Mouse (Mus musculus) cerebral cortex, adult 2 months (tissue): ENCODE results near the gene Lrrc8b.

Experiments
- WGBS: fragments of 180-500 bp; shearing (Covaris S2); methylation state at CpG from one replicate; pipeline ENCODE4 v1.1.7; 2018; 5-methylcytosine and 5-hydroxymethylcytosine counted together

Lrrc8b gene

GRCm38 (mm10) chr5:105418851-105419250 lies 3.3 kb downstream of the Lrrc8b start:
- 79% methylated on average over 5 of the region's 5 CpGs for WGBS

DNA sequence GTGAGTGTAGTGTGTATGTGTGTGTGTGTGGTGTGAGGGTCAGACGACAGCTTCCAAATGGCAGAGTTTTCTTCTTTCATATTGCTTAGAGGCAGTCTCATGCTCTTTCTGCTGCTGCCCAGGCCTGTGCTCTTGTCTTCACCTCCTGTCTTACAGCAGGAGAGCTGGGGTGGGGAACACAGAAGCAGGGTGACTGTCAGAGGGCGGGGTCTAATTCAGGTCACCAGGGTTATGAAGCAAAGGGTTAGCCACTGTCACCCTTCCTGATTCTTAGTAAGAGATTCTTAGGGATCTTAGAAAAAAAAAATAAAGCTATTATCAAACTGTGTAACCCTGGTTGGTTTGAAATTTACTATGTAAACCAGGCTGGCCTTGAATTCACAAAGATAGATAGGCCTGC lies 10.0 kb downstream of the Lrrc8b start:
- WGBS: 89% methylated on average over 2 of the region's 2 CpGs

DNA sequence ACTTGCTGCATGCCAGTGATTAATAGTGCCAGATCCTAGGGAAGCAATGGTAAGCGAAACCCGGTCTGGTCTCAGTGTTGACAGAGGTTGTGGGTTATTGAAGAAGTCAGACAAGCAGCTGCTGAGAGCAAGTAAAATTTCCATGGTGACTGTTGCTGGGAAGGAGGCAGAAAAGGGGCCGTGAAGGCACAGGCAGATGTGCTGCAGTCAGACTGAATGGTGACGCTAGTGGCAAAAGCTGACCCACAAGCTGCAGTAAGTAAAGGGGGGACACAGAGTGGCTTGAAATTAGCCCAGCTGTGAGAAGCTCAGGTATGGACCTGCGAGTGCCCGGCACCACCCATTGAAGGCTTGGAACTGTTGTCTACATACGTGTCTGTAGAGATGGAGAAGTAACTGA lies 11.8 kb downstream of the Lrrc8b start:
- WGBS: 66% methylated on average over 7 of the region's 7 CpGs

- WGBS: 25% methylated on average over 12 of the region's 12 CpGs
These were observed 12.8 kb downstream of the Lrrc8b start for GRCm38 (mm10) chr5:105428265-105428974.

DNA sequence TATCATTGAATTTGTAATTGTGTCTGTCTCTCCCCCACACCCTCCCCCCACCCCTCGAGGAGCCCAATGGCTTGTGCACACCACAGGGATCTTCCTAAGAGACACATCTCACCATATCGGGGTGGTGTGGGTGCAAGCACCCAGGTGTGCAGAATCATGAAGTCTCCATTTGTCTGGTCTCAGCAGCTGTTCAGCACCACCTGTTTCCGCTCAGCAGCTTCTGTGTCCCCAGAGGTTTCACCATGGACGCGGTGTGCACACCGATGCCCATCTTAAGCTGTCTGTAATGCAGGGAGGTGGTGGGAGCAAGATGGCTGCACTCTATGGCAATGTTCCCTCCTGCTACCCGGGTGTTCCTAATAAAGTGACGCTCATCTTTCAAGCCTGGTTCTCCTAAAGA lies 14.6 kb downstream of the Lrrc8b start:
- WGBS: 85% methylated on average over 8 of the region's 8 CpGs

GRCm38 (mm10) chr5:105439608-105440007 lies 24.0 kb downstream of the Lrrc8b start:
- 61% methylated on average over 5 of the region's 5 CpGs for WGBS

DNA sequence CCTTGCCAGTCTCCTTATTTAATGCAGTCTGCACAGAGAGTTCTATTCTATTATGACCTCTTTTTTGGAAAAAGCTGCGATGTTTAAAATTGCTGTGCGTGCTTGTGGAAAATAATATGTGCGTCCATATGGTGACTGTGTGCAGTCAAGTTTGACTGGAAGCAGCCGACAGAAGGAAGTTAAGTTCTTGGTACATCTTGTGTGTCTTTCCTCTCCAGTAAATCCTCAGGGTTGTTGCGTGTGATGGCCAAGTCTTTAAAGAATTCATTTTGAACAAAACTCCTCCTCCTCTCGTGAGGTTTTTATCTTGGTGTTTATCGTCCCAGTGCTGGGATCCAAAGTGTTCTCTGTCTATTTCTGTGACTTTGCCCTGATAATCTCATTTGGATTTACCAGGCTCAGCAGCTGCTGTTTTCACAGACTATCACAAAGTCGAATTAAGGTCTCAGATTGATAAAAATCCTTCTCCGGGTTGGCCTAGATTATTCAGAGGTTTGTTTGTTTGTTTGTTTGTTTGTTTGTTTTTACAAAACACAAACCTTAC lies 25.5 kb downstream of the Lrrc8b start:
- 37% methylated on average over 9 of the region's 9 CpGs for WGBS

DNA sequence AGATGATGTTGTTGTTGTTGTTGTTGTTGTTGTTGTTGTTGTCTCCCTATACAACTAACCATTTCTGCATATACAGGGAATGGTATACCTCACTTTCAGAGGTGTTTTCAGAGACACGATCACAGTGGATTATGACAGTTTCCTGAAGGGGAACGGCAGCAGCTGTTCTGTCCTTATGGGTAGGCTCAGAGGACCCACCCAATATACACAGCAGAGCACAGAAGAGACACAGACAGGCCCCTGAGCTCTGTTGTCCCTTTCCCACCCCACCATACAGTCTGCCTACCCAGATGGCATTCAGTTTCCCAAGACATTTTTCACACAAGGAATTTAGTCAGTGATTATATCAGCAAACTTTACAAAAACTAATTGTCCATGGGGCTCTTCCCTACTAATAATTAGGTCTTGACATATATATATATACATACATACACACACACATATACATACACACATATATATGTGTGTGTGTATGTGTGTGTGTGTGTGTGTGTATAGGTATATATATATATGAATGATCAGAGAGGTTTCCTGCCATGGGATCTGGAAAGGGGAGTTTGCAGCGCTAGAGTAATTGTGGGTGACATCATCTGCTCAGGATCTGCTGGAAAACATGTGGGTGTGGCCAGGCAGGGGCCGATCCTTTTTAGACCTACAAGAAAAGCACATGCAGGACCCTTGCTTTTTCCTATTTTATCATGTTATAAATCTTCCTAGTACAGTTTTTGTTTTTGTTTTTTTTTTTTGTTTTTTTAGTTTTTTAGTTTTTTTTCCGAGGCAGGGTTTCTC lies 26.8 kb downstream of the Lrrc8b start:
- 36% methylated on average over 5 of the region's 5 CpGs for WGBS

DNA sequence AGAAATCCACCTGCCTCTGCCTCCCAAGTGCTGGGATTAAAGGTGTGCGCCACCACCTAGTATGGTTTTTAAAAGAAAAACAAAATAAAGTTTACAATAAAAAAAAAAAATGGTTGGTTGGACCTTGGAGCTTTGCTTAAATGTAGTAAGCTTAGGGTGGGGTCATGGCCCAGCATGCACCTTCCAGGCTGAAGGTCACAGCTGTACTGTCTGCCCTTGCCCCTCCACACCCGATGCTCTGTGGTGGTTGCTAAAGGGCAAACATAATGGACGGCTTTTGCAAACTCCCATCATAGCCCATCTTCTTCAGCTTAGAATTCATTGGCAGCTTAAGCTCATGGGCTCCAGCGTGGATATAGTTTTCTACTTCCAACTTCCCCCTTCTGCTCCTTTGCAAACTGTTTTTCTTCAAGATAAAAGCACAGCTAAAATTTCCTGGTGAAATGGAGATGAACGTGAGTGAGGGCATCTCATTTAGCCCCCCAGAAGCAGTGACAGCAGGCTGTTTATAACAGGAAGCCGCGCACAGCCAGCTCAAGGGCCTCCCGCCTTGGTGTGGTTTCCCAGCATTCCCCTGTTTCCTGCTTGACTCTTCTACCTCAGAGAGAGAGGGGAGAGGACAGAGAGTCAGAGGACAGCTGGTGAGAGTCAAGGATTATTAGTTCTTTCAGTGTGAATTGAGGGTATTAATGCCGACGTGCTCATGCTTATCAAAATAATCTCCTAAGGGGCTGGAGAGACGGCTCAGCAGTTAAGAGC lies 27.7 kb downstream of the Lrrc8b start:
- 52% methylated on average over 11 of the region's 11 CpGs for WGBS

DNA sequence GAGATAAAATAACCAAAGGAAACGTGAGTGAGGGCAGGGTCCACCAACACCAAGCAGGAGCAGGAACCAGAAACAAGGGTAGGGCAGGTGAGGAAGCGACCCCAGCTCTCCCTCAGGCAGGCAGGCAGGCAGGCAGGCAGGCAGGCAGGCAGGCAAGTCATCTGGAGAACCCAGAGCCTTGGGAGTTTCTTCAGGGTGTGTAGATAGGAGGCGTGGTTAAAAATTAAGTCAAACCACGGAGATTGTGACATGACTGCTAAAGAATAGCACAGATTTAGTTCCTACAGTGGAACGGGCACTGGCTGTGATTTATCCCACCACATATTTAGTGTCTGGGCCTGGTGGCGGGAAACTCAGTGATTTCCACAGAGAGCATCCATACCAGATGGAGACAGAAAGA lies 30.1 kb downstream of the Lrrc8b start:
- 57% methylated on average over 6 of the region's 6 CpGs for WGBS

DNA sequence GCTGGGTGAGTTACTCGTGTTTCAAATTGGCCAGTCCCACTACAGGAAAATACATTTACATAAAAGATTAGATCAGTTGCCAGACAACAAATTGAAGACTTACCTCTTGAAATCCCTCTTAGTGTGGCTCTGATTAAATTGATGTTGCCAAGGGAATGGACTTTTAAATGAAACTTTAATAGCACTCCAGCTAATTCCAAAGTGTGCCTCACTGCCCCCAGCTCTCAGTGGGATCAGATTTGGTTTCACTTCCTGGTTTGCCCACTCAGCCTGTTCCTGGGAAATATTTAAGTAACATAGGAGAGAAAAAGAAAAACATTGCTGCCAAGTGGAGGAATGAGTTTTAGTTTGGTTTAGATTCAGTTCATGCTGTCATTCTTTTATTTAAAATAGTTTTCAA lies 38.5 kb downstream of the Lrrc8b start:
- 13% methylated on average over 1 of the region's 1 CpGs for WGBS

DNA sequence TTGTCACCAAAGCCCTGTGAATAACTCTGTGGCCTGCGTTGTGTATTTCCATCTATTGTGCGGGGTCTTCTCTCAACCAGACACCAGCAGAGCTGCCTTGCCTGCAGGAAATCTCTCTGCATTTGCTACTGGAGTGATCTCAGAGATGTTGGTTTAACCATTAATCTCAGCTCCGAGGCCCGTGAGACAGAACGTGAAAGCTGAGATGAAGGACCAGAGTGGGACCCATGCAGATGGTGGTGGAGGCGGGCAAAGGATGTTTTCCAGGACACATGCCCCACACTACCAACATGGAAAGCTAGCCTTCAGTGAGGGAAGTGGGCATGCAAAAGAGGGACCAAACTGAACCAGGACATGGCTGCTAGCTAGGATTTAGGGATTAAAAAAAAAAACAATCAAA lies 43.5 kb downstream of the Lrrc8b start:
- 53% methylated on average over 6 of the region's 6 CpGs for WGBS

- WGBS: 84% methylated on average over 5 of the region's 5 CpGs
These were observed 45.0 kb downstream of the Lrrc8b start for GRCm38 (mm10) chr5:105460551-105460950.

GRCm38 (mm10) chr5:105461076-105461475 lies 45.5 kb downstream of the Lrrc8b start:
- WGBS: 83% methylated on average over 1 of the region's 1 CpGs

DNA sequence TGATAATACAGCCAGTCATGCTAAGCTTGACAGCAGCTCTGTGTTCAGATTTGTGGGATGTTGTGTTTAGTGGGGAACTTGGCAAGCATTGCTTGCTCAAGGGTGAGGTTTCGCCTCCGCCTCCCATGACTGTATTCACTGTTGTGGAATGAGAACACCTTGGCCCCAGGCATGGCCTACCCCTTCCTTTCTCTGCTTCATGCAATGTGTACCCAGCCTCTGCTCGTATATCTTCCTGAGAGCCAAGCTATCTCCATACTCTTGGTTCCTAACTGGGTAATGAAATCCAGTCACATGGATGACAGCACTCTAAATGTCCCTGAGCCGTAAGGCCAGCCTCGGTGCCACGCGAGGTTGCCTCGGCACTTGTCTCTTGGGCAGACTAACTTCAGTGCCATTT lies 50.0 kb downstream of the Lrrc8b start:
- WGBS: 83% methylated on average over 8 of the region's 8 CpGs

DNA sequence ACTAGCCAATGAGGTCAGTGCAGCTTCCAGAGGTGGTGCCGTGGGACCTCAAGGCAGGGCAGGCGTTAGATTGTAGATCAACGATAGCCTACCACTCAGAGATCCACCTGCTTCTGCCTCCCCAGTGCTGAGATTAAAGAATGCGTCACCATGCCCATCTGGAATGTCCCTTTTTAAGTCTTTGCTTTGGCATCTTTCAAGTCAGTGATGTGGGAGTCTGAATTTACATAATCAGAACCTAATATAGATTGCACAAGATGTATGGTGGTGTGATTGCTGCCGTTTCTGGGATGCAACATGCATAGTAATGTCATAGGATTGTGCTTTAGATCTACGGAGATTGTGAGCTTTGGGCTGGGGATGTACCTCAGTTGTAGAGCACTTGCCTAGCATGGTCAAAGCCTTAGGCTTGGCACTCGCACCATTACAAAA lies 50.9 kb downstream of the Lrrc8b start:
- 36% methylated on average over 7 of the region's 7 CpGs for WGBS

GRCm38 (mm10) chr5:105467271-105467670 lies 51.7 kb downstream of the Lrrc8b start:
- WGBS: 30% methylated on average over 10 of the region's 10 CpGs

DNA sequence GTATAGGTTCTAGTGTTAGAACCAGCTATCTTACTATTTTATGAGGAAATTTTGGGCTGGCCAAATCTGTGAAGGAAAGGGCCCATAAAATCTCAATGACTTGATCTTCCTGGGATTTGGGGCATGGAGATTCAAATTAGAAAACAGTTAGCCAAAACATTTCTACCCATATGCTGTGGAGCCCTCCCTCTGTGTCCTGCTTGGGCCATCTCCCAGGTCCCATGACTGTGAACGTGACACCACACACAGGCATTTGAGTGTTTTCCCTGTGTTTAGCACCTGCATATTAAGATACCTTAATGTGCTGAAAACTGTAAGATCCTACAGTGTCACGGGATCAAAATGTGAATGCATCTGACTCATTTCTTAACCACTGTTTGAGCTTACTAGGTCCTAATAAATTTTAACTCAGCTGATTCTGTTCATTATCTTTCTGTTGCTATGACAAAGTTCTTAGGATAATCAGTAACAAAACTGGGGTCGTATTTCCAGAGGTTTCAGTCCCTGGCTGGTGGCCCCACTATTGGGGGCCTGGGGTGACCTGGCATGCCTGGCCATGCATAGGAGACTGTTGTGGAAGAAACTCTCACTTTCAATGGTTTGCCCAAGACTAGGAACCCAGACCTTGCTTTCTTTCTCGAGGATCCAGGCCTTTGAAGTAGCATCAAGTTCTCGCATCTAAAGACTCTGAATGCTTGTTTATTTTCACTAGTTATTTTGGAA lies 57.6 kb downstream of the Lrrc8b start:
- WGBS: 60% methylated on average over 5 of the region's 5 CpGs

DNA sequence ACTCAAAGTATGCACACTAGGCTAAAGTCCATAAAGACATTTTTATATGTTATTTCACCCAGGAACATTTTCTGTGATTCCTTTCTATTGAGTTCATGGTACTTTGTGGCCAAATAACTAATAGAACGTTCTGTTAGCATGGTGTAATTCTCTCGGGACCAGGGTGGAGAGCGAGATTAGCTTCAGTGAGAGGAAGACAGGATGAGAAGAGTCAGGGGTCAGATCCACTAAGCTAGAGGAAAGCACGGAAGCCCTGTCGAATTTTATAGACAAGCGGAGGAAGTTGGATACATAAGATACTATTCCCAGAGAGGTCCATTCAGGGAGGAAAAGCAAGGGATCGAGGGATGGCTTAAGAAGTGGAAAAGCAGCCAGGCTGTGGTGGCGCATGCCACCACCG lies 62.0 kb downstream of the Lrrc8b start:
- WGBS: 87% methylated on average over 9 of the region's 9 CpGs

DNA sequence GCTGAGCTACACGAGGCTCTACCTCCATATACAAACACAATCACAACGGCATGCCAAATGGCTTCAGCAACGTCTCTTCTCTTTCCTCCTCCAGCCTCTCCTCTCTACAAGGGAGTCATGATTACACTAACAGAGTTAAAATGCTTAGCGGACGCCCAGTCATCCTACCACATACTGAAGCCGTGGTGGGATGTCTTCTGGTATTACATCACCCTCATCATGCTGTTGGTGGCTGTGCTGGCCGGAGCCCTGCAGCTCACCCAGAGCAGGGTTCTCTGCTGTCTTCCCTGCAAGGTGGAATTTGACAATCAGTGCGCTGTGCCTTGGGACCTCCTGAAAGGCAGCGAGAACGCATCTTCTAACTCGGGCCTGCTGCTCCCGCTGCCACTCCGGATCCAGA lies 64.1 kb downstream of the Lrrc8b start:
- WGBS: 72% methylated on average over 13 of the region's 13 CpGs

DNA sequence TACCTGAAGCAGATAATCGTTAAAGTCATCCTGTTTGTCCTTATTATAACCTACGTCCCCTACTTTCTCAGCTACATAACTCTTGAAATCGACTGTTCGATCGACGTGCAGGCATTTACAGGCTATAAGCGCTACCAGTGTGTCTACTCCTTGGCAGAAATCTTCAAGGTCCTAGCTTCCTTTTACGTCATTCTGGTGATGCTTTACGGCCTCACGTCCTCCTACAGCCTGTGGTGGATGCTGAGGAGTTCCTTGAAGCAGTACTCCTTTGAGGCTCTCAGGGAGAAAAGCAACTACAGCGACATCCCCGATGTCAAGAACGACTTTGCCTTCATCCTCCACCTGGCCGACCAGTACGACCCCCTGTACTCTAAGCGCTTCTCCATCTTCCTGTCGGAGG lies 65.0 kb downstream of the Lrrc8b start:
- WGBS: 96% methylated on average over 17 of the region's 17 CpGs

- 85% methylated on average over 2 of the region's 2 CpGs for WGBS
These were observed 68.1 kb downstream of the Lrrc8b start for GRCm38 (mm10) chr5:105483632-105484031.
